8 mouse cellular contexts compared by ENCODE assay signal in genomic region chr8:11727651-11728481, GRCm38 (mm10). TPM values are rescaled to one million over a fixed set of nuclear protein-coding genes. Genes with fewer than 3 reads are reported as not detected.
DNase-seq lines count a peak whose midpoint lies in the region; ATAC-seq and TF ChIP-seq lines count a peak whose summit lies in the region.

Gene Arhgef7 (plus strand): TSS chr8:11727721.

- no peaks in the 10 kb centered on the region for H3K36me3 ChIP-seq in E14TG2a.4 (ENCODE audit: insufficient read depth, low read length)
- H3K36me3 ChIP-seq in heart, embryonic 11.5 days (ENCODE audit: control insufficient read depth, insufficient read depth, low read length), result no peaks in the 10 kb centered on the region
- no peaks in the 10 kb centered on the region for H3K36me3 ChIP-seq in kidney, embryonic 15.5 days
- no peaks in the 10 kb centered on the region for H3K36me3 ChIP-seq in limb, embryonic 13.5 days
- no peaks in the 10 kb centered on the region for H3K36me3 ChIP-seq in midbrain, embryonic 16.5 days (ENCODE audit: control insufficient read depth, insufficient read depth, low read length)

- TF ChIP-seq CTCF in E14TG2a.4 (conservative IDR thresholded peaks at IDR 0.05; ENCODE audit: low read length), result no peak
- no peak for TF ChIP-seq CTCF in bone marrow, adult 2 months (IDR thresholded peaks at IDR 0.05; ENCODE audit: control insufficient read depth, insufficient read depth, low read length)
- no peak for TF ChIP-seq CTCF in embryonic fibroblast, embryonic 13.5 days (IDR thresholded peaks at IDR 0.05; ENCODE audit: borderline replicate concordance, insufficient read depth, low read length)

- H3K4me3 ChIP-seq in E14TG2a.4 (replicated peaks; ENCODE audit: low read length), result peak within 1 kb of the TSS; percentile 86
- H3K4me3 ChIP-seq in bone marrow, adult 2 months (replicated peaks; ENCODE audit: control insufficient read depth, low read depth, low read length), result no peak within 1 kb of the TSS
- peak within 1 kb of the TSS; percentile 52 for H3K4me3 ChIP-seq in embryonic fibroblast, embryonic 13.5 days (ENCODE audit: insufficient read depth, low read length)
- H3K4me3 ChIP-seq in heart, embryonic 11.5 days (ENCODE audit: low read depth, low read length), result peak within 1 kb of the TSS; percentile 75
- peak within 1 kb of the TSS; percentile 60 for H3K4me3 ChIP-seq in kidney, embryonic 15.5 days (replicated peaks)
- peak within 1 kb of the TSS; percentile 70 for H3K4me3 ChIP-seq in limb, embryonic 13.5 days
- H3K4me3 ChIP-seq in midbrain, embryonic 16.5 days (ENCODE audit: low read depth, low read length), result peak within 1 kb of the TSS; percentile 68

- H3K27me3 ChIP-seq in E14TG2a.4 (ENCODE audit: insufficient read depth, low read length), result peaks cover 75% of the 10 kb centered on the region
- H3K27me3 ChIP-seq in heart, embryonic 11.5 days (ENCODE audit: control insufficient read depth, insufficient read depth, low read length), result peaks cover 36% of the 10 kb centered on the region
- H3K27me3 ChIP-seq in kidney, embryonic 15.5 days, result peaks cover 85% of the 10 kb centered on the region
- peaks cover 44% of the 10 kb centered on the region for H3K27me3 ChIP-seq in limb, embryonic 13.5 days
- no peaks in the 10 kb centered on the region for H3K27me3 ChIP-seq in midbrain, embryonic 16.5 days (ENCODE audit: control insufficient read depth, insufficient read depth, low read depth, low read length)

- H3K9me3 ChIP-seq in E14TG2a.4 (ENCODE audit: low read length), result no peaks in the 10 kb centered on the region
- H3K9me3 ChIP-seq in heart, embryonic 11.5 days (replicated peaks; ENCODE audit: control insufficient read depth, low read length), result no peaks in the 10 kb centered on the region
- H3K9me3 ChIP-seq in kidney, embryonic 15.5 days (replicated peaks), result no peaks in the 10 kb centered on the region
- H3K9me3 ChIP-seq in limb, embryonic 13.5 days, result no peaks in the 10 kb centered on the region
- H3K9me3 ChIP-seq in midbrain, embryonic 16.5 days (replicated peaks; ENCODE audit: control insufficient read depth, low read length, poor library complexity, severe bottlenecking), result no peaks in the 10 kb centered on the region

- ATAC-seq in heart, embryonic 11.5 days (replicated peaks; ENCODE audit: insufficient number of reproducible peaks, low FRiP score, low TSS enrichment), result peak; percentile 58
- peak; percentile 73 for ATAC-seq in kidney, embryonic 15.5 days (replicated peaks; ENCODE audit: low FRiP score)
- peak; percentile 78 for ATAC-seq in limb, embryonic 13.5 days (ENCODE audit: low FRiP score, low read depth)
- ATAC-seq in midbrain, embryonic 16.5 days, result peak; percentile 89

- peak within 1 kb of the TSS; percentile 76 for H3K4me2 ChIP-seq in heart, embryonic 11.5 days
- H3K4me2 ChIP-seq in kidney, embryonic 15.5 days, result peak within 1 kb of the TSS; percentile 97
- H3K4me2 ChIP-seq in limb, embryonic 13.5 days (replicated peaks), result peak within 1 kb of the TSS; percentile 83
- H3K4me2 ChIP-seq in midbrain, embryonic 16.5 days (ENCODE audit: low read length), result peak within 1 kb of the TSS; percentile 80

- H3K9ac ChIP-seq in heart, embryonic 11.5 days (ENCODE audit: low read depth, low read length), result peak within 1 kb of the TSS; percentile 89
- H3K9ac ChIP-seq in kidney, embryonic 15.5 days, result peak within 1 kb of the TSS; percentile 55
- peak within 1 kb of the TSS; percentile 83 for H3K9ac ChIP-seq in limb, embryonic 13.5 days
- peak within 1 kb of the TSS; percentile 95 for H3K9ac ChIP-seq in midbrain, embryonic 16.5 days (ENCODE audit: low read depth, low read length)

- no peak for TF ChIP-seq POLR2A in bone marrow, adult 2 months (IDR thresholded peaks at IDR 0.05; ENCODE audit: borderline replicate concordance, control insufficient read depth, low read depth, low read length)
- TF ChIP-seq POLR2A in embryonic fibroblast, embryonic 13.5 days (IDR thresholded peaks at IDR 0.05; ENCODE audit: low read depth, low read length), result no peak

- DNase-seq in spleen, postnatal 36 days (ENCODE audit: low spot score in 2 of 2), result no peak

- 4% methylated on average over 126 of the region's 127 CpGs for WGBS in bone marrow, adult 2 months
- under 1% methylated on average over 84 of the region's 127 CpGs for WGBS in heart, embryonic 11.5 days (ENCODE audit: insufficient replicate concordance)
- under 1% methylated on average over 95 of the region's 127 CpGs for WGBS in kidney, embryonic 15.5 days
- WGBS in limb, embryonic 13.5 days, result under 1% methylated on average over 124 of the region's 127 CpGs
- under 1% methylated on average over 93 of the region's 127 CpGs for WGBS in midbrain, embryonic 16.5 days

- H3K27ac ChIP-seq in bone marrow, adult 2 months (ENCODE audit: control insufficient read depth, insufficient read depth, low read depth, low read length, poor library complexity), result no peak within 1 kb of the TSS
- no peak within 1 kb of the TSS for H3K27ac ChIP-seq in embryonic fibroblast, embryonic 13.5 days (ENCODE audit: insufficient read depth, low read length)
- peak within 1 kb of the TSS; percentile 91 for H3K27ac ChIP-seq in heart, embryonic 11.5 days (ENCODE audit: low read depth, low read length)
- H3K27ac ChIP-seq in kidney, embryonic 15.5 days, result no peak within 1 kb of the TSS
- peak within 1 kb of the TSS; percentile 87 for H3K27ac ChIP-seq in limb, embryonic 13.5 days
- peak within 1 kb of the TSS; percentile 100 for H3K27ac ChIP-seq in midbrain, embryonic 16.5 days (ENCODE audit: low read length)

- H3K4me1 ChIP-seq in E14TG2a.4 (replicated peaks; ENCODE audit: low read depth, low read length), result peaks cover 22% of the 10 kb centered on the region
- no peaks in the 10 kb centered on the region for H3K4me1 ChIP-seq in bone marrow, adult 2 months (ENCODE audit: control insufficient read depth, insufficient read depth, low read length)
- no peaks in the 10 kb centered on the region for H3K4me1 ChIP-seq in embryonic fibroblast, embryonic 13.5 days (ENCODE audit: control insufficient read depth, insufficient read depth, low read length)
- H3K4me1 ChIP-seq in heart, embryonic 11.5 days (ENCODE audit: control insufficient read depth, insufficient read depth, low read length), result peaks cover 5% of the 10 kb centered on the region
- H3K4me1 ChIP-seq in kidney, embryonic 15.5 days, result peaks cover 17% of the 10 kb centered on the region
- peaks cover 38% of the 10 kb centered on the region for H3K4me1 ChIP-seq in limb, embryonic 13.5 days
- peaks cover 32% of the 10 kb centered on the region for H3K4me1 ChIP-seq in midbrain, embryonic 16.5 days (ENCODE audit: control insufficient read depth, insufficient read depth, low read length)

RNA-seq across cellular contexts. Expression of gene Arhgef7, which starts in this region (rescaled TPM):
- 8.3 and 18.6 TPM in 2 replicates for polyA plus RNA-seq in bone marrow, adult 2 months (2011; ENCODE audit: insufficient read depth, insufficient read length, low replicate concordance, missing spikeins)
- 31.5 and 40.8 TPM in 2 replicates for polyA plus RNA-seq in embryonic fibroblast, embryonic 13.5 days (2011; ENCODE audit: insufficient read length, low read depth, missing spikeins)
- polyA plus RNA-seq in heart, embryonic 11.5 days (2014; fragmentation: Nextera tagmentation; extraction: Ambion mirVana), result 46.4 and 53.2 TPM in 2 replicates
- polyA plus RNA-seq in kidney, embryonic 15.5 days (2015; fragmentation: Nextera tagmentation; extraction: Ambion mirVana), result 38.6 and 40.1 TPM in 2 replicates
- 46.5 and 52.3 TPM in 2 replicates for polyA plus RNA-seq in limb, embryonic 13.5 days (2015; fragmentation: Nextera tagmentation; extraction: Ambion mirVana)
- polyA plus RNA-seq in midbrain, embryonic 16.5 days (2015; fragmentation: Nextera tagmentation; extraction: Ambion mirVana), result 65.6 and 67.2 TPM in 2 replicates

Comparison
In these comparisons a context has a peak if more than half of its experiments do, and no peak if none do; other contexts are left out.
1. H3K27ac ChIP-seq: peak in heart, embryonic 11.5 days (single experiment), limb, embryonic 13.5 days (single experiment) and midbrain, embryonic 16.5 days (single experiment); none in bone marrow, adult 2 months (single experiment), embryonic fibroblast, embryonic 13.5 days (single experiment) and kidney, embryonic 15.5 days (single experiment).
2. Peak in every context shown above with its lines, with median percentiles within 50 percentile points of each other: ATAC-seq, H3K4me2 ChIP-seq and H3K9ac ChIP-seq.